Mouse (Mus musculus) neural tube, embryonic 11.5 days (tissue): ENCODE measurements around the gene Wdr44. TPM values are rescaled to one million over a fixed set of nuclear protein-coding genes. Genes with fewer than 3 reads are reported as not detected.
"Not testable (repeated sequence)": the region's sequence is repeated elsewhere in the genome, so short reads cannot be mapped to it uniquely, and the experiment has no call there.

Experiments
- ATAC-seq: fragments of 200-750 bp; cut with Nextera tagmentation; 2 replicates; pipeline ENCODE4 v1.8.0; 2017; ENCODE audit warnings: moderate number of reproducible peaks, mild to moderate bottlenecking, moderate TSS enrichment, moderate library complexity; ENCODE audit not compliant: insufficient read depth, low FRiP score, low TSS enrichment
- DNase-seq: peaks from one replicate; pipeline ENCODE4 v3.0.0-alpha.2; 2015; ENCODE audit warnings: low spot score
- H3K27ac ChIP-seq: fragments of 300-500 bp; sonication (generic); 2 replicates; pipeline ENCODE4 v1.5.1; 2014; ENCODE audit warnings: low read depth, mild to moderate bottlenecking, low read length
- H3K27me3 ChIP-seq: fragments of 300-500 bp; sonication (generic); 2 replicates; pipeline ENCODE4 v1.6.1; 2014; ENCODE audit warnings: mild to moderate bottlenecking, low read length, mixed read lengths; ENCODE audit not compliant: control insufficient read depth, insufficient read depth
- H3K36me3 ChIP-seq: fragments of 300-500 bp; sonication (generic); 2 replicates; pipeline ENCODE4 v1.6.1; 2014; ENCODE audit warnings: mild to moderate bottlenecking, low read length, moderate library complexity, mixed read lengths; ENCODE audit not compliant: control insufficient read depth, insufficient read depth
- H3K4me1 ChIP-seq: fragments of 300-500 bp; sonication (generic); 2 replicates; pipeline ENCODE4 v1.6.1; 2014; ENCODE audit warnings: low read length, mixed read lengths; ENCODE audit not compliant: control insufficient read depth, insufficient read depth
- H3K4me2 ChIP-seq: fragments of 300-500 bp; sonication (generic); 2 replicates; pipeline ENCODE4 v1.6.1; 2014; ENCODE audit warnings: low read depth, mild to moderate bottlenecking, moderate library complexity
- H3K4me3 ChIP-seq: fragments of 300-500 bp; sonication (generic); 2 replicates; pipeline ENCODE4 v1.5.1; 2014; ENCODE audit warnings: low read depth, low read length
- H3K9ac ChIP-seq: fragments of 300-500 bp; sonication (generic); 2 replicates; pipeline ENCODE4 v1.6.1; 2014; ENCODE audit warnings: mild to moderate bottlenecking, low read length
- H3K9me3 ChIP-seq: fragments of 300-500 bp; sonication (generic); 2 replicates; pipeline ENCODE4 v1.6.1; 2016; ENCODE audit warnings: low read length; ENCODE audit not compliant: control insufficient read depth
- WGBS: fragments of 180-500 bp; shearing (Covaris S2); extraction: QIAGEN DNeasy Blood & Tissue Kit; methylation state at CpG from one replicate; pipeline ENCODE4 v1.1.7; 2014; 5-methylcytosine and 5-hydroxymethylcytosine counted together
- polyA plus RNA-seq: library from polyadenylated mRNA; unstranded; fragments of >200 nt; fragmentation: Nextera tagmentation; extraction: Ambion mirVana; gene quantifications from 2 replicates; pipeline ENCODE4 v1.2.1, GENCODE M21; 2014

Wdr44 gene
- polyA plus RNA-seq, 1 experiment from 2014 or later: 9.3 TPM

- ATAC-seq (no peak), DNase-seq (no peak)
- WGBS: 90% methylated on average over 3 of the region's 3 CpGs
- H3K4me1 ChIP-seq: no peaks in the 10 kb centered on the region
- no peaks in the 10 kb centered on the region for H3K36me3 ChIP-seq
- no peak overlapping the region for H3K27ac ChIP-seq
- no peak overlapping the region for H3K9ac ChIP-seq
- no peak overlapping the region for H3K4me2 ChIP-seq
- no peak overlapping the region for H3K4me3 ChIP-seq
- no peaks in the 10 kb centered on the region for H3K27me3 ChIP-seq
- H3K9me3 ChIP-seq: no peaks in the 10 kb centered on the region
Measured at GRCm38 (mm10) chrX:23807125-23807524, 114.3 kb downstream of the Wdr44 start.

- Histone ChIP-seq H3K9me3 (no peaks in the 10 kb centered on the region), H3K27ac (no peak overlapping the region), H3K36me3 (no peaks in the 10 kb centered on the region), H3K9ac (no peak overlapping the region), H3K4me3 (no peak overlapping the region), H3K4me2 (no peak overlapping the region), H3K27me3 (no peaks in the 10 kb centered on the region), H3K4me1 (no peaks in the 10 kb centered on the region)
- DNase-seq (no peak), ATAC-seq (no peak)
- WGBS: 91% methylated on average over 2 of the region's 2 CpGs
Measured at GRCm38 (mm10) chrX:23810365-23810764, 117.5 kb downstream of the Wdr44 start.

- H3K36me3 ChIP-seq, H3K9me3 ChIP-seq, H3K27me3 ChIP-seq, H3K9ac ChIP-seq, H3K27ac ChIP-seq, H3K4me1 ChIP-seq, DNase-seq, H3K4me2 ChIP-seq, H3K4me3 ChIP-seq, ATAC-seq: not testable (repeated sequence)
- 91% methylated on average over 1 of the region's 1 CpGs for WGBS
Measured at GRCm38 (mm10) chrX:23813287-23813686, 120.4 kb downstream of the Wdr44 start.

- not testable (repeated sequence) for DNase-seq, H3K9me3 ChIP-seq, H3K9ac ChIP-seq, H3K4me2 ChIP-seq, H3K36me3 ChIP-seq, ATAC-seq, H3K27me3 ChIP-seq, H3K27ac ChIP-seq, H3K4me3 ChIP-seq, H3K4me1 ChIP-seq
- WGBS: 93% methylated on average over 6 of the region's 6 CpGs
Measured at GRCm38 (mm10) chrX:23822885-23823284, 130.0 kb downstream of the Wdr44 start.

- Histone ChIP-seq H3K27me3 (no peaks in the 10 kb centered on the region), H3K4me2 (no peak overlapping the region), H3K9me3 (no peaks in the 10 kb centered on the region), H3K4me3 (no peak overlapping the region), H3K27ac (no peak overlapping the region), H3K4me1 (no peaks in the 10 kb centered on the region), H3K36me3 (no peaks in the 10 kb centered on the region), H3K9ac (no peak overlapping the region)
- ATAC-seq (no peak), DNase-seq (no peak)
- 71% methylated on average over 19 of the region's 19 CpGs for WGBS
Measured at GRCm38 (mm10) chrX:23823398-23824023, 130.7 kb downstream of the Wdr44 start.

- H3K4me3 ChIP-seq, H3K9me3 ChIP-seq, H3K9ac ChIP-seq, H3K27ac ChIP-seq, H3K36me3 ChIP-seq, H3K4me1 ChIP-seq, H3K4me2 ChIP-seq, ATAC-seq, DNase-seq, H3K27me3 ChIP-seq: not testable (repeated sequence)
- 90% methylated on average over 11 of the region's 11 CpGs for WGBS
Measured at GRCm38 (mm10) chrX:23833784-23834183, 140.9 kb downstream of the Wdr44 start.

GRCm38 (mm10) chrX:23840921-23841320, 148.1 kb downstream of the Wdr44 start:
- Histone ChIP-seq H3K27ac (no peak overlapping the region), H3K27me3 (no peaks in the 10 kb centered on the region), H3K4me1 (no peaks in the 10 kb centered on the region), H3K36me3 (no peaks in the 10 kb centered on the region), H3K4me3 (no peak overlapping the region), H3K4me2 (no peak overlapping the region), H3K9me3 (no peaks in the 10 kb centered on the region), H3K9ac (no peak overlapping the region)
- 85% methylated on average over 1 of the region's 1 CpGs for WGBS
- no peak for DNase-seq
- ATAC-seq: no peak

Other genes with a start within 250 kb of the Wdr44 start
- gene Gm4907, start 189.5 kb downstream of the Wdr44 start, polyA plus RNA-seq: not detected in 2 replicates